Mouse (Mus musculus): ENCODE results near the gene Cox8c. TPM values are rescaled to one million over a fixed set of nuclear protein-coding genes. Genes with fewer than 3 reads are reported as not detected.

The Cox8c gene
- total RNA-seq, 2 experiments from 2014 or later = not detected

Other genes with a start within 250 kb of the Cox8c start
- gene Itpk1, start 194.4 kb upstream of the Cox8c start, total RNA-seq (2021) = 10 to 100 TPM; 64.3 to 64.8 TPM
- gene Moap1, start 155.7 kb upstream of the Cox8c start, total RNA-seq (2021) = 10 to 100 TPM; 26.1 to 26.5 TPM
- gene Tmem251, start 155.6 kb upstream of the Cox8c start, total RNA-seq (2021) = 1 to 10 TPM; 5.0 to 6.0 TPM
- gene Gm28051, start 141.6 kb upstream of the Cox8c start, total RNA-seq (2021) = not detected
- gene Gon7, start 141.5 kb upstream of the Cox8c start, total RNA-seq (2021) = 10 to 100 TPM; 13.2 to 14.4 TPM
- gene Ubr7, start 141.3 kb upstream of the Cox8c start, total RNA-seq (2021) = 10 to 100 TPM; 32.1 to 34.2 TPM
- 10 to 100 TPM; 15.0 to 16.9 TPM for gene Gm20604, start 140.6 kb upstream of the Cox8c start, total RNA-seq (2021)
- gene Btbd7, start 20.8 kb upstream of the Cox8c start, total RNA-seq (2021) = 10 to 100 TPM; 17.6 to 21.8 TPM
- 10 to 100 TPM; 53.0 to 57.7 TPM for gene Unc79, start 49.5 kb downstream of the Cox8c start, total RNA-seq (2021)

Measured in layer of hippocampus, postnatal 36 days (tissue).